Mouse (Mus musculus) forebrain, embryonic 13.5 days (tissue): Measurements from ENCODE around the gene Tsc22d4. TPM values are rescaled to one million over a fixed set of nuclear protein-coding genes. Genes with fewer than 3 reads are reported as not detected.

ENCODE experiments used
- ATAC-seq: fragments of 200-750 bp; cut with Nextera tagmentation; 2 replicates; pipeline ENCODE4 v1.8.0; 2017
- H3K27ac ChIP-seq: fragments of 300-500 bp; sonication (generic); 2 replicates; pipeline ENCODE4 v1.5.1; 2015; ENCODE audit warnings: inconsistent platforms, mild to moderate bottlenecking, moderate library complexity
- H3K27me3 ChIP-seq: fragments of 300-500 bp; sonication (generic); 2 replicates; pipeline ENCODE4 v1.6.1; 2015; ENCODE audit warnings: mild to moderate bottlenecking, inconsistent platforms
- H3K36me3 ChIP-seq: fragments of 300-500 bp; sonication (generic); 2 replicates; pipeline ENCODE4 v1.6.1; 2015; ENCODE audit warnings: mild to moderate bottlenecking, inconsistent platforms; ENCODE audit not compliant: poor library complexity, severe bottlenecking
- H3K4me1 ChIP-seq: fragments of 300-500 bp; sonication (generic); 2 replicates; pipeline ENCODE4 v1.6.1; 2015; ENCODE audit warnings: inconsistent platforms
- H3K4me2 ChIP-seq: fragments of 300-500 bp; sonication (generic); 2 replicates; pipeline ENCODE4 v1.6.1; 2015; ENCODE audit warnings: inconsistent platforms, mild to moderate bottlenecking, moderate library complexity
- H3K4me3 ChIP-seq: fragments of 300-500 bp; sonication (generic); 2 replicates; pipeline ENCODE4 v1.5.1; 2015; ENCODE audit warnings: mild to moderate bottlenecking, inconsistent platforms
- H3K9ac ChIP-seq: fragments of 300-500 bp; sonication (generic); 2 replicates; pipeline ENCODE4 v1.6.1; 2015; ENCODE audit warnings: mild to moderate bottlenecking, inconsistent platforms
- H3K9me3 ChIP-seq: fragments of 300-500 bp; sonication (generic); replicated peaks from 2 replicates; pipeline ENCODE4 v1.6.1; 2016; ENCODE audit warnings: inconsistent platforms
- WGBS: fragments of 180-500 bp; shearing (Covaris S2); methylation state at CpG from one replicate; pipeline ENCODE4 v1.1.7; 2015; 5-methylcytosine and 5-hydroxymethylcytosine counted together
- polyA plus RNA-seq: library from polyadenylated mRNA; unstranded; fragments of >200 nt; fragmentation: Nextera tagmentation; extraction: Ambion mirVana; gene quantifications from 2 replicates; pipeline ENCODE4 v1.2.1, GENCODE M21; 2015

Tsc22d4 gene
- polyA plus RNA-seq, 1 experiment from 2014 or later, result 64.3 TPM

DNA sequence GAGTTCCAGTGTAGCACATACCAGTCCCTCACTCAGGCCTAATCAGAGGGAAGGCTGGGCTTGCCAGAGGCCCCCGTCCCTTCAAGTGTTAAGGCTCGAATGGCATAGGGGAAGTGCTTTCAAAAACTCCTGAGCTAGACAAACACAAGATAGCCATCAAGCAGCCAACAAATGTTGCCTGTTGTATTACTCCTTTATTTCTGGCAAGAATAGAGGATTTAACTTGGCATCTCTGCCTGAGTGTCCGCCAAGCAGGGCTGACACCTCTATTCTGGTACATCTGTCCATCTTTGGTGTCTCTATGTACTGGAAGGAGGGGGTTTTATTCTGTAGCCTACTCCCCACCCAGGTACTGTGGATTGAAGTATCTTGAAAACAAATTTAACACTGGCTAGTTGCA is 10.6 kb downstream of the Tsc22d4 start:
- Histone ChIP-seq H3K4me3 (no peak overlapping the region), H3K9ac (no peak overlapping the region), H3K4me2 (no peak overlapping the region), H3K27ac (peak overlapping the region; percentile 62), H3K27me3 (no peaks in the 10 kb centered on the region), H3K9me3 (no peaks in the 10 kb centered on the region), H3K4me1 (peaks cover 53% of the 10 kb centered on the region), H3K36me3 (peaks cover 61% of the 10 kb centered on the region)
- WGBS, result 63% methylated on average over 3 of the region's 3 CpGs
- ATAC-seq, result no peak

DNA sequence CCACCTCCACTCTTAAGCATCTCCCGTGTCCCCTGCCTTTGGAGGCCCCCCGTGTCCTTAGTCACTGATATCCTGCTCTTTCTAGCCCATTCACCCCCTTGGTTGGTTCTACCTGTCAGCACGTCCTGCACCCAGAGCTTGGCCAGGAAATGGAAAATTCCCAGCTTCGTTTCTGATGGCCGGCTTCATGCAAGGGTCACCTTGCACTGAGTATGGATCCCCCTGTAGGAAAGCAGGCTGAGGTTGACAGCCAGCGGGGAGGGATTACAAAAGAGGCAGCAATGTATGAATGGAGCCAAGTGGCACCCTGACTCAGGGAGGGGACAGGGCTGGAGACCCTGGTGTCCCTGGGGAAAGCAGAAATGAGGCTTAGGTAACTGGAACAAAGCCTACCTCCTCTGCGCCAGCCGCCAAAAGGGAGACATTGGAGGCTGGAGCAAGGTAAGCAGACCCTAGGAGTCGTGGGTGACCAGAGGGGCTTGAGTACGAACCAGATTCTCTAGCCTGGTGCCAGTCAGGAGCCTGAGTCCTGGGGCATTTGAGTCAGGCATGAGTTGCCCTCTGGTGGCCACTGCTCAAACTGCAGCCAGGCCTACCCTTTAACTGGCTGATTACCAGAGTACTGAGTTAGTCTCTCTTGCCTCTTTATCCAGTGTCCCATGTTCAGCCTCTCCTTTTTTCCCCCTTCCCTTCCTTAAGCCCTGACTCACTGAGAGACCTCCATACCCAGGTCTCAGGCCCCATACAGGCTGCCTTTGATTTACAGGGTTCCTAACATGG is 11.5 kb downstream of the Tsc22d4 start:
- Histone ChIP-seq H3K27ac (peak overlapping the region; percentile 62), H3K36me3 (peaks cover 52% of the 10 kb centered on the region)

DNA sequence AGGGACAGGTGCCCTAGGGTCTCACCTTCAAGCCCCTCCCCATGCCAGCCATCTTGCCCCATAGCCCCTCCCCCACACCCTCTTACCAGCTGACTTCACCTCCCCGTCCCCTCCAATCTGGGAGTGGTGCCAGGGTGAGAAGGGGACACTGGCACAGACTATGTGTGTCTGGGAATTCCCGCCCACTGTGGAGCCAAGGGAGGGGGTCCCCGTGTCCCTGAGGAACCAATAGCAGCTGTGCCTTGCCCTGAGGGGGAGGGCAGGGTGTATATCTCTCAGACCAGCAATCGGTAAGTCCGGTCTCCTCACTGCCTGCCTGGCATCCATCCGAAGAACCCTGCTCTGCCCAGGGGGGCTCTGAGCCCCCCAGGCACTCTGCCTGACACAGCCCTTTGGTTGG is 12.4 kb downstream of the Tsc22d4 start:
- Histone ChIP-seq H3K4me3 (no peak overlapping the region), H3K27me3 (no peaks in the 10 kb centered on the region), H3K36me3 (peaks cover 44% of the 10 kb centered on the region), H3K27ac (0 out of 2 replicates have a peak overlapping the region, but pooled peaks have one; percentile 1), H3K4me1 (peaks cover 53% of the 10 kb centered on the region), H3K9me3 (no peaks in the 10 kb centered on the region), H3K4me2 (no peak overlapping the region; the same call in 1 of the 2 replicates), H3K9ac (peak overlapping the region; percentile 9; the same call in 1 of the 2 replicates)
- WGBS, result 53% methylated on average over 6 of the region's 6 CpGs
- ATAC-seq, result peak; percentile 57

More for the DNA sequence above, 11.5 kb downstream of the Tsc22d4 start:
- peaks cover 53% of the 10 kb centered on the region for H3K4me1 ChIP-seq
- no peak overlapping the region for H3K4me2 ChIP-seq
- no peaks in the 10 kb centered on the region for H3K27me3 ChIP-seq
- peak; percentile 64 for ATAC-seq
- no peak overlapping the region for H3K4me3 ChIP-seq
- 44% methylated on average over 10 of the region's 10 CpGs for WGBS
- H3K9me3 ChIP-seq, result no peaks in the 10 kb centered on the region
- peak overlapping the region; percentile 21; the same call in 1 of the 2 replicates for H3K9ac ChIP-seq

DNA sequence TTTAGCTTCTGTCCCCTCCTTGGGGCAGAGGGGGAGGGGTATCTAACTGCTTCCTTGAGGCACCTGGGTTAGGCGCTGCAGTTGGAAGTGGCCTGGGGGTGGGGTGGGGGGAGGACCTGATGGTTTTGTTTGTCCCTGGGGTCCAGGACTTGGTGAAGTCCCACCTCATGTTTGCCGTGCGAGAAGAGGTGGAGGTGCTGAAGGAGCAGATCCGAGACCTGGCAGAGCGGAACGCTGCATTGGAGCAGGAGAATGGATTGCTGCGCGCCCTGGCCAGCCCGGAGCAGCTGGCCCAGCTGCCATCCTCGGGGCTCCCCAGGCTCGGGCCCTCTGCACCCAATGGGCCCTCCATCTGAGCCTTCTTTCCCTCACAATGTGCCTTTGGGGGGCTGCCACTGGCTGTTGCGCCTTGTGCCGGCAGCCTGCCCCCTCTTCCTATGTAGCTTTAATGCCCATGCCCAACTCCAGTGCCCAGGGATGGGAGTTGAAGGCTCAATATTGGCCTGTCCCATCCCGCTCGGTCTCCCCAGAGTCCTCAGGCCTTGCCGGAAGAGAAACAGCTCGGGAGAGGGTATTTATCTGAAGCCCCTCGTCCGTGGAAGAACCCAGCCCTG is 13.5 kb downstream of the Tsc22d4 start:
- Histone ChIP-seq H3K27ac (peak overlapping the region; percentile 59), H3K4me1 (peaks cover 53% of the 10 kb centered on the region), H3K4me3 (no peak overlapping the region), H3K9ac (peak overlapping the region; percentile 18; the same call in 1 of the 2 replicates), H3K4me2 (no peak overlapping the region), H3K9me3 (no peaks in the 10 kb centered on the region), H3K27me3 (no peaks in the 10 kb centered on the region), H3K36me3 (peaks cover 33% of the 10 kb centered on the region)
- ATAC-seq, result no peak
- 92% methylated on average over 19 of the region's 19 CpGs for WGBS

DNA sequence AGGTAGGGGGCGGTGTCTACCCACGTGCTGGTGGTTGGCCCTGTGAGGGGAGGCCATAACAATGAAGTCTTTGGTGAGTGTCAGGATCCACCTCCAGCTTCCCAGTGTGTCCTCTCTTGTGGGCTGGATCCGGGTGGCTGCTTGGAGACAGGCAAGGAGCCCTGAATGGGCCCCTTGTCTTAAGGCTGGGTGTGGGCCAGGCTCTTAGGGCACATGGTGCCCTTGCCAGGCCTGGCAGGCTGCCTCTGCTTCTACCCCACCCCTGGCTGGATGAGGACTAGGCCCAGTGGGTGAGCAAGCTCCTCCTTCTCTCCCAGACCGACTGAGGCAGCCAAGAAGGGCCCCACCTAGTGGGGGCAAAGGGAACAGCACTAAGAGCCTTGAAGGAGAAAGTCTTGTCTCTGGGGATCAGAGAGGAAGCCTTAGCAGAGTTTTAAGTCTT is 14.5 kb downstream of the Tsc22d4 start:
- peak overlapping the region; percentile 59 for H3K27ac ChIP-seq

DNA sequence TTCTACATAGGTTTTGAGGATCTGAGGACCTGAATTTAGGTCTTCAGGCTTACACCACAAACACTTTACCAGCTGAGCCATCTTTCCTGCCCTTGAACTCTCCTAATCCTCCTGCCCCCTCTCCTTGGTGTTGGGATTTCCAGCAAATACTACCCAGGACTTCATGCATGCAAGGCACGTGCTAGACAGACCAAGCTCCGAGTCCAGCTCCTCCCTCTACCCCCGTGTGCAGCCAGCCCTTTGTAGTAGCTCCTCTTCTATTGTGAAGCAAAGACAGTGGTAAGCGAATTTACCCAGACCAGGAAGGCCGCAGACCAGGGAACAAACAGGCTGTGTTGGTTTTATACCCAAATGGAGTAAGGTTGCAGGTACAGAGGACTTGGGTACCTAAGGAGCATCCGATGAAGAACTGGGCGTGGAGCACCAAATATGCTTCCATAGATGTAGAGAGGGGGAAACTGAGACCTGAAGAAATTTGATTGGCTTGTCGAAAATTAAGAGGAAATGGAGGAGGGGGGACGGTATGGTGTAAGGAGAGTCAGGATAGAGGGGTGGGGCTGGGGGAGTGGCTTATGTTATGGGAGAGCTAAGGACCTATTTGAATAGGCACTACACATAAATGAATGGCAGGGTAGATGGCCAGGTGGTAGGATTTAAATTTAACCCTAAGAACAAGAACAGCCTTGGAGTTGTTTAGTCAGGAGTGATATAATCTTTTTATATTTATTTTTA is 19.2 kb downstream of the Tsc22d4 start:
- WGBS, result 55% methylated on average over 9 of the region's 9 CpGs
- no peak overlapping the region for H3K4me2 ChIP-seq
- ATAC-seq, result no peak
- no peaks in the 10 kb centered on the region for H3K36me3 ChIP-seq
- no peaks in the 10 kb centered on the region for H3K27me3 ChIP-seq
- H3K4me3 ChIP-seq, result no peak overlapping the region
- no peak overlapping the region for H3K27ac ChIP-seq
- peaks cover 17% of the 10 kb centered on the region for H3K4me1 ChIP-seq
- no peaks in the 10 kb centered on the region; the same call in 1 of the 2 replicates for H3K9me3 ChIP-seq
- no peak overlapping the region for H3K9ac ChIP-seq

More for the DNA sequence above, 14.5 kb downstream of the Tsc22d4 start:
- H3K27me3 ChIP-seq, result no peaks in the 10 kb centered on the region
- no peak overlapping the region for H3K4me3 ChIP-seq
- H3K4me1 ChIP-seq, result peaks cover 57% of the 10 kb centered on the region
- no peak overlapping the region; the same call in 1 of the 2 replicates for H3K9ac ChIP-seq
- H3K4me2 ChIP-seq, result no peak overlapping the region
- 19% methylated on average over 4 of the region's 4 CpGs for WGBS
- H3K36me3 ChIP-seq, result peaks cover 29% of the 10 kb centered on the region
- H3K9me3 ChIP-seq, result no peaks in the 10 kb centered on the region
- ATAC-seq, result peak; percentile 86

DNA sequence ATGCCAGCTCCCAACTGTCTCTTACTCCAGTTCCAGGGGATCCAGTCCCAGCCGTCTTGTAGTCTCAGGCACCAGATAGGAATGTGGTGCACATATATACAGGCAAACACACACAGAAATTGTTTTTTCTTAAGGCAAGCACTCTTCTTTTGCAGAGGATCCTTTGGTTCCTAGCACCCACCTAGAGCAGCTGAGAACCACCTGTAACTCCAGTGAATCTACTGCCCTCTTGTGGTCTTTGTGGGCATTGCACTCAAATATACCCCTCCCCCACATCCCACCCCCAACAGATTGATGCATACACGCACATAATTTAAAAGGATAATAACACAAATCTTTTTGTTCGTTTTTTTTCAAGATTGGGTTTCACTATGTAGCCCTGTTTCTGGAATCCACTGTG is 20.7 kb downstream of the Tsc22d4 start:
- H3K27ac ChIP-seq, result no peak overlapping the region
- H3K9me3 ChIP-seq, result no peaks in the 10 kb centered on the region; the same call in 1 of the 2 replicates
- ATAC-seq, result no peak
- no peak overlapping the region for H3K4me3 ChIP-seq
- H3K9ac ChIP-seq, result no peak overlapping the region
- 64% methylated on average over 3 of the region's 3 CpGs for WGBS
- H3K36me3 ChIP-seq, result no peaks in the 10 kb centered on the region
- H3K4me1 ChIP-seq, result peaks cover 10% of the 10 kb centered on the region; the same call in 1 of the 2 replicates
- no peak overlapping the region for H3K4me2 ChIP-seq
- no peaks in the 10 kb centered on the region for H3K27me3 ChIP-seq

DNA sequence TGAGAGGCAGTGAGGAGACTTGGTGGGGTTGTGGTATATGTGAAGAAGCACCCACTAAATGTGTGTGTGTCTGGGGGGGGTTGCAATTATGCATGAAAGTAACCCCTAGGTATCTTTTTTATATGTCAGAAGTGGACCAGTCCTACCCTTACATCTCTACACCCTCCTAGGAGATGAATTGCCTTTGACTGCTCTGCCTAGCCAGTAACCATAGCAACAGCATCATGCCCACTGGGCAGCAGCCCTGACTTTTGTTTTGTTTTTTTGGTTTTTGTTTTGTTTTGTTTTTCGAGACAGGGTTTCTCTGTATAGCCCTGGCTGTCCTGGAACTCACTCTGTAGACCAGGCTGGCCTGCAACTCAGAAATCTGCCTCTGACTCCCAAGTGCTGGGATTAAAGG is 22.9 kb downstream of the Tsc22d4 start:
- Histone ChIP-seq H3K9ac (no peak overlapping the region), H3K4me1 (peaks cover 10% of the 10 kb centered on the region; the same call in 1 of the 2 replicates), H3K4me3 (no peak overlapping the region), H3K4me2 (no peak overlapping the region), H3K27me3 (no peaks in the 10 kb centered on the region), H3K36me3 (no peaks in the 10 kb centered on the region), H3K27ac (0 out of 2 replicates have a peak overlapping the region, but pooled peaks have one; percentile 19), H3K9me3 (no peaks in the 10 kb centered on the region; the same call in 1 of the 2 replicates)
- ATAC-seq, result no peak
- WGBS, result 20% methylated on average over 1 of the region's 1 CpGs

DNA sequence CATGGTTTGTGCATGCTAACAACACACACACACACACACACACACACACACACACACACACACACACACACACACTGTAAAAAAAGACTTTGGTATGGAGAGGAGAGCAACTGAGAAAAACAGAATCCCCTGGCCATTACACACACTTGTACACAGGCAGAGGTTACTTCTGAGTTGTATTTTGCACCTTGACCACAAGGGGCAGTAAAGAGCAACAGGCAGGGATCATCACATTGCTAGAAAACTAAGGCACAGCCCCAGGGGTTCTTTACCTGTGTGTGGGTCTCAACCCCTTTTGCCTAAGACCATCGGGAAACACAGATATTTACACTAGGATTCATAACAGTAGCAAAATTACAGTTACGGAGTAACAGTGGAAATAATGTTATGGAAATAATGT is 25.2 kb downstream of the Tsc22d4 start:
- WGBS, result 50% methylated on average over 2 of the region's 2 CpGs
- H3K4me1 ChIP-seq, result peaks cover 6% of the 10 kb centered on the region; the same call in 1 of the 2 replicates
- H3K27me3 ChIP-seq, result no peaks in the 10 kb centered on the region
- H3K9ac ChIP-seq, result no peak overlapping the region
- no peaks in the 10 kb centered on the region; the same call in 1 of the 2 replicates for H3K9me3 ChIP-seq
- H3K36me3 ChIP-seq, result no peaks in the 10 kb centered on the region
- H3K27ac ChIP-seq, result no peak overlapping the region
- peak; percentile 41; the same call in 1 of the 2 replicates for ATAC-seq
- no peak overlapping the region for H3K4me3 ChIP-seq
- no peak overlapping the region for H3K4me2 ChIP-seq

DNA sequence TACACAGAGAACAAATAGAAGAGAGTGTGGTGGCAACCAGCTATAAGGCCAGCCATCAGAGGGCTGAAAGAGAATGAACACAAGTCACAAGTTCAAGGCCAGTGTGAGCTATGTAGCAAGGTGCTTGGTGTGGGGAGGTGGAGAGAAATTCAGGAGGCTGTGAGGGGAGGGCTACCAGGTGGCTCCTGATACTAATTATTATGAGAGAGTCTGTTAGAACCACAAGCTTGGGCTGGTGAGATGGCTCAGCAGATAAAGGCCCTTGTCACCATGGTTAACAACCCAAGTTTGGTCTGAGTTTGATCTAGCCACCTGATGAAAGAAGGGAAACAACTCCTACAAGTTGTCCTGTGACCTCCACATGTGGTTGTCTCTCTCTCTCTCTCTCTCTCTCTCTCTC is 27.2 kb downstream of the Tsc22d4 start:
- Histone ChIP-seq H3K36me3 (no peaks in the 10 kb centered on the region), H3K9ac (no peak overlapping the region), H3K4me2 (no peak overlapping the region), H3K4me3 (no peak overlapping the region), H3K9me3 (no peaks in the 10 kb centered on the region), H3K27ac (no peak overlapping the region), H3K4me1 (peaks cover 14% of the 10 kb centered on the region), H3K27me3 (no peaks in the 10 kb centered on the region)
- ATAC-seq, result no peak

DNA sequence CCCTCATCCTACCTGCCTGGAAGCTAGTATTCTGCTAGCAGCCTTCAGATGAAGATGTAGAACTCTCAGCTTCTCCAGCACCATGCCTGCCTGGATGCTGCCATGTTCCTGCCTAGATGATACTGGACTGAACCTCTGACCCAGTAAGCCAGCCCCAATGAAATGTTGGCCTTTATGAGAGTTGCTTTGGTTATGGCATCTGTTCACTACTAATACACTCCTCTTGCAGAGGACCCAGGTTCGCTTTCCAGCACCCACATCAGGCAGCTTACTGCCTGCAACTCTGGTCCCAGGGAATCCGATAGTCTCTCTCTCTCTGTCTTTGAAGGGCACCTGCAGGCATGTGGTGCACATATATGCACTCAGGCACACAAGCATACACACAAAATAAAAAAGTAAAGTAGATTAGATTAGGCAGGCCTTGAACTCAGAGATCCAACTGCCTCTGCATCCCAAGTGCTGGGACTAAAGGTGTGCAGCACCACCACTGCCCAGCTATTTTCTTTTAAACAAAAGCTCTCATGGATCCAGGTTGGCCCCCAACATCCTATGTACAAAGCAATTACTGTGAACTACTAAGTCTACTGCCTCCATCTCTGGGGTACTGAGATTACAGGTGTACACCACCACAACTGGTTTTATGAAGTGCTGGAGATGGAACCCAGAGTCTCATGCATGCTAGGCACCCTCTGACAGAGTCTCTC is 30.2 kb downstream of the Tsc22d4 start:
- no peak overlapping the region for H3K27ac ChIP-seq
- H3K9ac ChIP-seq, result no peak overlapping the region
- no peak for ATAC-seq
- H3K4me3 ChIP-seq, result no peak overlapping the region
- peaks cover 28% of the 10 kb centered on the region for H3K4me1 ChIP-seq
- peaks cover 7% of the 10 kb centered on the region for H3K36me3 ChIP-seq
- no peaks in the 10 kb centered on the region for H3K9me3 ChIP-seq
- WGBS, result 92% methylated on average over 2 of the region's 2 CpGs
- no peak overlapping the region for H3K4me2 ChIP-seq
- no peaks in the 10 kb centered on the region for H3K27me3 ChIP-seq
